Mouse (Mus musculus) embryonic facial prominence, embryonic 15.5 days (tissue): ENCODE results near the gene Spindoc. TPM values are rescaled to one million over a fixed set of nuclear protein-coding genes. Genes with fewer than 3 reads are reported as not detected.

Experiments used
- ATAC-seq: fragments of 200-750 bp; cut with Nextera tagmentation; 2 replicates; pipeline ENCODE4 v1.8.0; 2017; ENCODE audit warnings: low read depth, moderate TSS enrichment; ENCODE audit not compliant: insufficient number of reproducible peaks, low FRiP score, low TSS enrichment
- H3K27ac ChIP-seq: fragments of 300-500 bp; sonication (generic); replicated peaks from 2 replicates; pipeline ENCODE4 v1.5.1; 2015; ENCODE audit warnings: mild to moderate bottlenecking, inconsistent platforms
- H3K27me3 ChIP-seq: fragments of 300-500 bp; sonication (generic); 2 replicates; pipeline ENCODE4 v1.6.1; 2015; ENCODE audit warnings: inconsistent platforms
- H3K36me3 ChIP-seq: fragments of 300-500 bp; sonication (generic); 2 replicates; pipeline ENCODE4 v1.6.1; 2015; ENCODE audit warnings: mild to moderate bottlenecking, inconsistent platforms
- H3K4me1 ChIP-seq: fragments of 300-500 bp; sonication (generic); 2 replicates; pipeline ENCODE4 v1.6.1; 2015; ENCODE audit warnings: inconsistent platforms
- H3K4me2 ChIP-seq: fragments of 300-500 bp; sonication (generic); replicated peaks from 2 replicates; pipeline ENCODE4 v1.6.1; 2015; ENCODE audit warnings: mild to moderate bottlenecking, inconsistent platforms
- H3K4me3 ChIP-seq: fragments of 300-500 bp; sonication (generic); replicated peaks from 2 replicates; pipeline ENCODE4 v1.5.1; 2015; ENCODE audit warnings: mild to moderate bottlenecking, inconsistent platforms
- H3K9ac ChIP-seq: fragments of 300-500 bp; sonication (generic); 2 replicates; pipeline ENCODE4 v1.6.1; 2015; ENCODE audit warnings: inconsistent platforms
- H3K9me3 ChIP-seq: fragments of 300-500 bp; sonication (generic); replicated peaks from 2 replicates; pipeline ENCODE4 v1.6.1; 2016; ENCODE audit warnings: inconsistent platforms
- WGBS: fragments of 180-500 bp; shearing (Covaris S2); methylation state at CpG from one replicate; pipeline ENCODE4 v1.1.7; 2015; 5-methylcytosine and 5-hydroxymethylcytosine counted together
- polyA plus RNA-seq: library from polyadenylated mRNA; unstranded; fragments of >200 nt; fragmentation: Nextera tagmentation; extraction: Ambion mirVana; gene quantifications from 2 replicates; pipeline ENCODE4 v1.2.1, GENCODE M21; 2015

The Spindoc gene
- polyA plus RNA-seq: 30.1 and 36.2 TPM in 2 replicates

DNA sequence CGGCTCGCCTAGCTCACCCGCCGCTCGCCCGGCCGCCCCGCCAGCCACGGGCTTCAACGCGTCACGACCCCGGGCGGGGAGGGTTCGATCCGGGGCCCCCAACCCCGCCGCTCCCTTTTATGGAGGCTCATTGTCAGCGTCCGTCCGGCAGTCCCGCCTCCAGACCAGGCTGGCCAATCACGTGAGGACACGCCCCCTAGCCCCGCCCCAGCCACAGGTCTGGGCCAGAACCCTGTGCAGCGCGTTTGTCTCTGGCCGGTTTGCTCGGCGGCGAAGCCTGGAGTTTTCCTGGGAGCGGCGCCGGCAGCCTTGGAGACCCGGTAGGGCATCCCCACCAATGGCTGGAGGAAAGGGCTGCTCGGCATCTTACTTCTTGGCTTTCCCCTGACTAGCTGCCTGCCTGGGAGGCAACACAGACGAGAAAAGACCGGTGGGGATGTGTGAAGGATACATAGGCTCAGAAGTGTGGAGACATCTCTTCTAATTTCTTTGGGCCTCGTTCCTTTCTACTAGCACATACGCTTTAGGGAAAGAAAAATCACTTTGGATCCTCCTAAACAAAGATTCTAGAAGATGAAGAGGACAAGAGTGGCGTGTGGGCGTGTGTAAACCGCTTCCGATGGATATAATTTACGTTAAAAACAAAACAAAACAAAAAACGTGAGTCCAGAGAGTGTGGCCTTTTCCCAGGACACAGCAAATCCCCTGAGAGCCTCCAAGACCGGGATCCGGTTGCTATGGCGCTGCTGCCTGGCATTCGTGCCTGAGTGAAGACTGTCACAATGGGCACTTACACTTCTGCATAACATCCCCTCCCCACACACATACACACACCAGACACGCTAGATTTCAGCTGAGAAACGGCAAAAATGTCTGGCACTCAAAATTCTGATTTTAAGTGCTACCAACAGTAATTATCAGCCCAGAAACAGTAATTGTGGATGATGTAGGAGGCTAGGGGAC is at the start of gene Spindoc:
Gene Spindoc (minus strand): TSS at position 92 of the 963 bp plus-strand sequence.
- Histone ChIP-seq H3K4me2 (peak within 1 kb of the TSS; percentile 78), H3K4me1 (peaks cover 19% of the 10 kb centered on the region), H3K27ac (peak within 1 kb of the TSS; percentile 87), H3K4me3 (peak within 1 kb of the TSS; percentile 95), H3K36me3 (peaks cover 9% of the 10 kb centered on the region; the same call in 1 of the 2 replicates), H3K27me3 (no peaks in the 10 kb centered on the region), H3K9ac (peak within 1 kb of the TSS; percentile 88), H3K9me3 (0 out of 2 replicates have a peak, but pooled peaks cover 6% of the 10 kb centered on the region)
- ATAC-seq: peak; percentile 99
- WGBS: under 1% methylated on average over 52 of the region's 52 CpGs

DNA sequence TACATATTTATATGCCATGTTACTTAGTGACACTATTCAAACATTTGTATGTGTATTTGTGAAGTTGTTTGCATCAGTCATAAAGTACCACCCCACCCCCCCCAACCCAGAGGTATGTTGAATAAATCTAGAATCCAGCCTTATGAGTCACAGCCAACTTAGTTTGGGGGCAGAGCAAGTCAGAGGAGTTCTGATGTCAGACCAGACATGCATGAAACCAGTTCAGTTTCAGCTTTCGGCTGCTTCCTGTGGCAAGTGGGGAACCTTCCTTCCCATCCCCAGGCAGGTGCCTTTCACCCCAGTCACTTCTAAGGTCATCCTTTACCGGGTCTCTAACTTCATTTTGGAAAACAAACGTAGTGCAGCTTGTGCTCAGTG is 42.6 kb upstream of the Spindoc start:
- no peak overlapping the region for H3K9ac ChIP-seq
- H3K9me3 ChIP-seq: no peaks in the 10 kb centered on the region
- no peak overlapping the region for H3K4me3 ChIP-seq
- 36% methylated on average over 3 of the region's 3 CpGs for WGBS
- no peak for ATAC-seq
- H3K4me1 ChIP-seq: peaks cover 53% of the 10 kb centered on the region
- peaks cover 49% of the 10 kb centered on the region for H3K36me3 ChIP-seq
- no peak overlapping the region for H3K27ac ChIP-seq
- no peaks in the 10 kb centered on the region for H3K27me3 ChIP-seq
- no peak overlapping the region for H3K4me2 ChIP-seq

DNA sequence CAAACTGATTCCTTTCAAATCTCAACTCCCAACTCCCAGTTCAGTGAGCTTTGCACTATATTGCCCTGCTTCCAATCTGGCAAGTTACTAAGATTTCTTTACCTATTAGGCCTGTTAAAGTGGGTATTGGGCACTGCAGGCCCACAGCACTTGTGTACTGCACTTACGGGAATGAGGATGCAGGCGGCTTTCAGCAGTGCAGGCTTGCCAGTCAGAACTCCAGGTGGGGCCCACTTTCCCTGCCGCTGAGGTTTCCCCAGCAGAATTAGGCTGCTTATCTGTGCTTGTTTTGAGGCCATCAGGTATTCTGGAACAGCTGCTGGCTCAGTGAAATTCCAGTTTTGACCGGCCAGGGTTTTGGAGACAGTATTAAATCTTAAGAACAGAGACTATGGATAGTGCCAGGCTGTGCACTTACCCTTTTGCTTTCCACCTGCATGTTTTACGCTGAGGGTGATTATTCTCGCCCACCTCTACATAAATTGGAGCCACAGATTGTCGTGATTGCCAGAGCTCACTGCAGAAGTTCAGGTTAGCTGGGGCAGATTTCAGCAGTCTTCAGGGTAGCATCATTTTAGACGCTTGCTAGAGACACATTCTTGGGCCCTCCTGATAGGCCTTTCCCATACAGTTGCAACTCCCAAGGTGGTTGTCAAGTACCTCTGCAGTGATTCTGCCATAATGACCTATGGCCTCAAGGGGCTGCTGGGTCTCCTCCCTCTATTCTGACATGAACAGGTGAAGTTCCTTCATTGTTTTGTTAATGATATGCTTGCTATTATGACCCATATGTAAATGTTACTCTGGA is 42.0 kb upstream of the Spindoc start:
- Histone ChIP-seq H3K27me3 (no peaks in the 10 kb centered on the region), H3K36me3 (peaks cover 48% of the 10 kb centered on the region), H3K9me3 (no peaks in the 10 kb centered on the region), H3K4me1 (peaks cover 59% of the 10 kb centered on the region), H3K4me3 (no peak overlapping the region), H3K4me2 (no peak overlapping the region), H3K27ac (peak overlapping the region; percentile 61), H3K9ac (no peak overlapping the region)
- WGBS: 66% methylated on average over 8 of the region's 8 CpGs
- ATAC-seq: no peak

DNA sequence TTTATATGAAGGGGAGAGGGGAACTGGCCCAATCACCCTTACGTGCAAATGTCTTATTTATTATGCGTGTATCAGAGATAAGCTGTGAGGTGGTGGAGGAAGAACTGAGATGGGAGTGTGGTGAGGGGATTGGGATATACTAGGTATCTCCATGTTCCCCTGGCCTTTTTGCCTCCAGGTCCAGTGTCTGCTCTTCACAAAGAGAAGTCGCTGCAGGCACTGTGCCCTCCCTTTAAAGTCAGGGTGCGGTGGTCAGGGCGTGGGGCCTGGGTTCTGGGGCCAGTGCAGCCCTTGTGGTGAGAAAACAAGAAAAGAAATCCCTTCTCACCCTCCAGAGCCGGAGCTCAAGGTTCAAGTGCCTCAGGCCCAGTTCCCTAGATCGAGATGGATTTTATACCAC is 41.3 kb upstream of the Spindoc start:
- H3K4me3 ChIP-seq: no peak overlapping the region
- H3K36me3 ChIP-seq: peaks cover 42% of the 10 kb centered on the region
- H3K9ac ChIP-seq: no peak overlapping the region
- no peaks in the 10 kb centered on the region for H3K27me3 ChIP-seq
- ATAC-seq: no peak
- no peak overlapping the region for H3K4me2 ChIP-seq
- H3K27ac ChIP-seq: peak overlapping the region; percentile 61; the same call in 1 of the 2 replicates
- WGBS: 72% methylated on average over 7 of the region's 7 CpGs
- H3K9me3 ChIP-seq: no peaks in the 10 kb centered on the region
- H3K4me1 ChIP-seq: peaks cover 65% of the 10 kb centered on the region

DNA sequence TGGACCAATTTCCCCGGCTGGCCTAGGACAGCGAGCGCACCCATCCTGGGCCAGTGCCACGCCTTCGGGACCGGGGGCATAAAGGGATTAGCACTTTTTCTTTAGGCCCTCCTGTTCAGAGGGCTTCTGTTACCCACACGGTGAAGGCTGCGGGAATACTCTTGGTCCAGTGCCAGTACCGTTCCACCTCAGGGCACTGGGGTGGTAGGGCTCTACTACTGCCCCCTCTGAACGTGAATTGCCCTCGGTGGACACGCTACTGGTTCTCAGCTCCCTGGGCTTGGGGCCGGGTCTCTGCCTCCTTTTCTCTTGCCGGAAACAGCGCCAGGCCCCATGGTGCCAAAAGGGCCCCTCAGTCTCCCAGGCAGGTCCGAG is 40.8 kb upstream of the Spindoc start:
- peaks cover 70% of the 10 kb centered on the region for H3K4me1 ChIP-seq
- no peak for ATAC-seq
- H3K4me3 ChIP-seq: peak overlapping the region; percentile 24
- H3K4me2 ChIP-seq: peak overlapping the region; percentile 42
- peaks cover 41% of the 10 kb centered on the region for H3K36me3 ChIP-seq
- H3K27ac ChIP-seq: peak overlapping the region; percentile 61
- H3K9me3 ChIP-seq: no peaks in the 10 kb centered on the region
- H3K9ac ChIP-seq: no peak overlapping the region
- H3K27me3 ChIP-seq: no peaks in the 10 kb centered on the region
- 35% methylated on average over 16 of the region's 16 CpGs for WGBS

DNA sequence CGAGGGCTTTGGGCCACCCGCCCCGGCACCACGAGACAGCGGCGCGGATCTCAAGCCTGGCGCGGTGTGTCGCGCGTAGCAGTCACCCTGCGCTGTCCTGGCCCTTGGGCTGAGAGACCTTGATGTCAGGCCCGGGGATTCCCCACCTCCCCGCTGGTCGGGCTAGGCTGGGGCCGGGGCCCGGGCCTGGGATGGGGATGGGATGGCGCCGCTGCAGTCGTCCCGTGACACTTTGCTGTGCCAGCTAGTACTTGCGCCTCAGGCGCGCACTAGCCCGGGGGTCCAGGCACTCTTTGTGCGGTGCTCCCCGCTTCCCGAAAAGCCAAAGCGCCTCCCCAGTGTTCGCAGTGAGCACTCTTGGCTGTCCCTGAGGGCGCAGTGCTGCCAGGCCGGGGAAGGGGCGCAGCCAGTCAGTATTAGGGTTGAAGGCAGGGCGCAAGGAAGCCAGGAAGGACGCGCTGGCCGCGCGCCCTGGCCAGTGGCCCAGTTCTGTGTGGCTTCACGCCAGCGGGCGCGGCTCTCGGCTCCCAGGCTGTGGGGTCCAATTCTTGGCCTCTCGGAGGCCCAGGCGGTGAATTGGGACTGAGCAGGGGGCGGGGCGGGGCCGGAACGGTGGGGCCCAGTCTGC is 40.3 kb upstream of the Spindoc start:
- no peaks in the 10 kb centered on the region for H3K9me3 ChIP-seq
- H3K9ac ChIP-seq: peak overlapping the region; percentile 6; the same call in 1 of the 2 replicates
- peaks cover 41% of the 10 kb centered on the region for H3K36me3 ChIP-seq
- H3K27me3 ChIP-seq: no peaks in the 10 kb centered on the region
- WGBS: 20% methylated on average over 51 of the region's 51 CpGs
- peak overlapping the region; percentile 61 for H3K27ac ChIP-seq
- peak overlapping the region; percentile 42 for H3K4me2 ChIP-seq
- peak overlapping the region; percentile 24 for H3K4me3 ChIP-seq
- peaks cover 71% of the 10 kb centered on the region for H3K4me1 ChIP-seq
- peak; percentile 76 for ATAC-seq

DNA sequence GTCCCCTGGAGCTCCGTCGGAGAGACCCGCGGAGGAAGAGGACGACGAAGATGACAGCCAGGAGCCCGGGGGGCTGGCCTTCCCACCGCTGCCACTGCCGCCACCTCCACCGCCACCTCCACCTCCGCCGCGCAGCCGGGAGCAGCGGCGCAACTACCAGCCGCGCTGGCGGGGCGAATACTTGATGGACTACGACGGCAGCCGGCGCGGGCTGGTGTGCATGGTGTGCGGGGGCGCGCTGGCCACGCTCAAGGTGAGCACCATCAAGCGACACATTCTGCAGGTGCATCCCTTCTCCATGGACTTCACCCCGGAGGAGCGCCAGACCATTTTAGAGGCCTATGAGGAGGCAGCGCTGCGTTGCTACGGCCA is 39.8 kb upstream of the Spindoc start:
- Histone ChIP-seq H3K36me3 (peaks cover 36% of the 10 kb centered on the region), H3K9ac (peak overlapping the region; percentile 6; the same call in 1 of the 2 replicates), H3K4me2 (peak overlapping the region; percentile 42), H3K4me3 (peak overlapping the region; percentile 24), H3K9me3 (no peaks in the 10 kb centered on the region), H3K27ac (peak overlapping the region; percentile 61), H3K27me3 (no peaks in the 10 kb centered on the region), H3K4me1 (peaks cover 71% of the 10 kb centered on the region)
- no peak for ATAC-seq
- WGBS: 17% methylated on average over 35 of the region's 35 CpGs

DNA sequence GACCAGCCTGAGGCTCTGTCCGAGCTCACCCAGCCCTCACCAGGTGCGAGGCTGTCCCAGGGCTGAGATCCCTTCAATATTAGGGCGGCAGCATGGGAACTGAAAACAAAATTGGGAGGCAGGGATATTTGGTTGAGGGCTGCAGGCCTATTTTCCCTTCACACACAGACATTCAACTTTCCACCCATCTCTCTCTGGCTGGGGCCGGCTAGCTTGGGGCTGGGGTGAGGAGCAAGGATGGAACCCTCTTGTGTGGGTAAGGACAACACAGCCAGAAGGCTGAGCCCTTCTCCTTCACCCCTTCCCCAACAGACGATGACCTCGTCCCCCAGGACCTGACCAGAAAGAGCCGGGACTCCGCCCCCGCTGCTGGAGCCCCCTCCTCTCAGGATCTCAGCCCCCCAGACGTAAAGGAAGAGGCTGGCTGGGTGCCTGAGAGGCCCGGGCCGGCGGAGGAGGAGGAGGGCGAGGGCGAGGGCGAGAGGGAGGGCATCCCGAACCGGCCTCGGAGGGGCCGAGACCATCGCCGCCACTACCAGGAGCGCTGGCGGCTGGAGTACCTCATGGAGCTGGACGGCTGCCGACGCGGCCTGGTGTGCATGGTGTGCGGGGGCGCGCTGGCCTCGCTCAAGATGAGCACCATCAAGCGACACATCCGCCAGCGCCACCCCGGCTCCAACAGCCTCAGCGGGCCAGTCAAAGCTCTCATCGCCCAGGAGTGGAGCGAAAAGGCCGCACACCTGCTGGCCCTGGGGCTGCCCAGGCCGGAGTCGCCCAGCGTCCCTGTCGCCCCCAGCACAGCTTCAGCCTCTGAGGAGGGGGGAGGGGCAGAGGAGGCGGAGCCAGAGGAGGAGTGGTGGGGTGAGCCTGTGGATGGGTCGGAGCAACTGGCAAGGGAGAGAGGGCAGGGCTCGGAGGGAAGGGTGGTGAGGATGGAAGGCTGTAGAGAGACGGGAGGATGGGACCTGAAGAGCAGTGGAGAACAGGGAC is 39.1 kb upstream of the Spindoc start:
- peaks cover 68% of the 10 kb centered on the region for H3K4me1 ChIP-seq
- peaks cover 30% of the 10 kb centered on the region for H3K36me3 ChIP-seq
- peak overlapping the region; percentile 24 for H3K4me3 ChIP-seq
- H3K4me2 ChIP-seq: peak overlapping the region; percentile 42
- no peaks in the 10 kb centered on the region for H3K27me3 ChIP-seq
- H3K27ac ChIP-seq: peak overlapping the region; percentile 61
- 16% methylated on average over 48 of the region's 48 CpGs for WGBS
- ATAC-seq: peak; percentile 6; the same call in 1 of the 2 replicates
- H3K9me3 ChIP-seq: no peaks in the 10 kb centered on the region
- peak overlapping the region; percentile 6; the same call in 1 of the 2 replicates for H3K9ac ChIP-seq

DNA sequence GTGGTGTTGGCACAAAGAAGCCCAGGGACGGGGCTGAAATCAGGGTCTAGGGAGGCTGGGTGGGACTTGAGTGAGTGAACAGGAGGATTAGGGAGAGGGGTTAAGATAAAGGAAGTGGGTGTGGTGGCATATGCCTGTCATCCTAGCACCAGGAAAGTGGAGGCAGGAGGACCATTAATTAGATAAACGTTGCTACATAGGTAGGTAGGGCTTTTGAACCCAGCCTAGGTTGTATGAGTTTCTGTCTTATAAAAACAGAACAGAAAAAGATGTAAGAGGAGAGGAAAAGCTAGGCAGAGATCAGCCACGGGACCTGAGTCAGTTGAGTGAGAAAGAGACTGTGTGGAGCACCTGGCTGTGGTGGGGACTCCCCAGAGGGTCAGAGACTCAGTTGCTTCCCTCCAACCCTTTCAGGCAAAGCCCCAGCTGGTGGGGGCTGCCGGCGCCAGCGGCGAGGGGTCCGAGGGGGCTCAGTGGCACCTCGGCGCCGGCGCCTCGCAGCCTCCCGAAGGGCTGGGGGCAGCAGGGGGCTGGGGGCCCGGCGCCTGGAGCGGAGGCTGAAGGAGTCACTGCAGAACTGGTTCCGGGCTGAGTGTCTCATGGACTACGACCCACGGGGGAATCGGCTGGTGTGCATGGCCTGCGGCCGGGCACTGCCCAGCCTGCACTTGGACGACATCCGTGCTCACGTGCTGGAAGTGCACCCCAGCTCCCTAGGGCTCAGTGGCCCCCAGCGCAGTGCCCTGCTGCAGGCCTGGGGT is 38.2 kb upstream of the Spindoc start:
- 53% methylated on average over 27 of the region's 27 CpGs for WGBS
- Histone ChIP-seq H3K4me1 (peaks cover 73% of the 10 kb centered on the region), H3K9me3 (no peaks in the 10 kb centered on the region), H3K4me3 (0 out of 2 replicates have a peak overlapping the region, but pooled peaks have one; percentile 24), H3K4me2 (peak overlapping the region; percentile 42), H3K27ac (peak overlapping the region; percentile 61; the same call in 1 of the 2 replicates), H3K9ac (no peak overlapping the region), H3K27me3 (no peaks in the 10 kb centered on the region), H3K36me3 (peaks cover 21% of the 10 kb centered on the region)
- no peak for ATAC-seq
